ENCODE assay signal across 8 mouse cellular contexts in genomic region chr11:102087931-102088898, GRCm38 (mm10). TPM values are rescaled to one million over a fixed set of nuclear protein-coding genes. Genes with fewer than 3 reads are reported as not detected.
DNase-seq lines count a peak whose midpoint lies in the region; ATAC-seq lines count a peak whose summit lies in the region.

Gene Mpp2 (minus strand): TSS chr11:102088515.

- intact Hi-C loops in gastrocnemius, postnatal 14 days (cut with DNase I; ENCODE audit: low total_unique reads), result loop anchor here (2.0 kb wide), 1 partner anchor 27 kb away; no protein-coding TSS in a partner anchor
- intact Hi-C loops in left cerebral cortex, postnatal 36 days (cut with DNase I), result loop anchor here (1.0 kb wide), 2 partner anchors 27 to 102 kb away; no protein-coding TSS in a partner anchor

- peak; percentile 12 for ATAC-seq in inflammation-experienced regulatory T-cells, adult 6 months
- peak; percentile 78 for ATAC-seq in megakaryocyte-erythroid progenitor cell, adult 5-6 weeks (replicated peaks; ENCODE audit: low FRiP score, low TSS enrichment, poor library complexity, severe bottlenecking)

- peak; percentile 32 for DNase-seq in thymus, postnatal 4 days
- DNase-seq in thymus, postnatal 25 days, result no peak
- peak; percentile 95 for DNase-seq in embryo, embryonic 10.5 days (ENCODE audit: low spot score)
- DNase-seq in gastrocnemius, postnatal 14 days, result peak; percentile 58
- peak; percentile 78 to 82 for DNase-seq in left cerebral cortex, postnatal 36 days (ENCODE audit: low spot score in 2 of 2)
- peak; percentile 27 for DNase-seq in skeletal muscle tissue, adult 2 months (ENCODE audit: low read depth, low spot score)

RNA-seq across cellular contexts. Expression of gene Mpp2, which starts in this region (rescaled TPM):
- 1 to 10 TPM in 1 of 2 experiments, under 1 TPM in 1; 0.92 to 1.6 TPM for total RNA-seq in gastrocnemius, postnatal 14 days (2021)
- polyA plus RNA-seq in inflammation-experienced regulatory T-cells, adult 6 months (2017; shearing (Covaris generic)), result 1 to 10 TPM; 1.8 to 6.9 (median 3.5) TPM
- total RNA-seq in left cerebral cortex, postnatal 36 days (2021), result 100 to 1,000 TPM; 148 to 157 TPM
- total RNA-seq in megakaryocyte-erythroid progenitor cell, adult 5-6 weeks (2014; fragmentation: Nextera tagmentation), result 3.2 and 3.7 TPM in 2 replicates
- 3.1 and 4.2 TPM in 2 replicates for total RNA-seq in megakaryocyte-erythroid progenitor cell, adult 5-6 weeks (2017)

Comparison
In these comparisons a context has a peak if more than half of its experiments do, and no peak if none do; other contexts are left out.
1. RNA of gene Mpp2 (total RNA-seq): 148 to 157 TPM in left cerebral cortex, postnatal 36 days; 3.1 to 4.2 TPM in megakaryocyte-erythroid progenitor cell, adult 5-6 weeks and 0.92 to 1.6 TPM in gastrocnemius, postnatal 14 days; every median in the first group is over 10 times any median in the second.